Mouse (Mus musculus) E14TG2a.4 (cell line): ENCODE data around the gene Cmss1.

Source experiments
- CTCF ChIP-seq: conservative IDR thresholded peaks from 2 replicates; pipeline ENCODE4 v1.5.1; 2014; ENCODE audit warnings: low read length
- NANOG ChIP-seq: IDR thresholded peaks from 2 replicates; pipeline ENCODE4 v1.6.1; 2014; ENCODE audit warnings: borderline replicate concordance, low read length, mixed read lengths

- TF ChIP-seq CTCF (no peak), NANOG (no peak)
Observed at GRCm38 (mm10) chr16:57397845-57398244, 208.8 kb downstream of the Cmss1 start.
